Mouse (Mus musculus) forebrain, embryonic 11.5 days (tissue): ENCODE data around the gene Pou1f1. TPM values are rescaled to one million over a fixed set of nuclear protein-coding genes. Genes with fewer than 3 reads are reported as not detected.
A peak's percentile ranks its signal among the peaks of the same experiment; 100 is the strongest.

Source experiments
- ATAC-seq: fragments of 200-750 bp; cut with Nextera tagmentation; replicated peaks from 2 replicates; pipeline ENCODE4 v1.8.0; 2017; ENCODE audit warnings: moderate TSS enrichment; ENCODE audit not compliant: low FRiP score
- DNase-seq: peaks from one replicate; pipeline ENCODE4 v3.0.0-alpha.2; 2017; ENCODE audit warnings: low spot score
- H3K27ac ChIP-seq: fragments of 300-500 bp; sonication (generic); 2 replicates; pipeline ENCODE4 v1.5.1; 2014; ENCODE audit warnings: low read depth, low read length
- H3K27me3 ChIP-seq: fragments of 300-500 bp; sonication (generic); 2 replicates; pipeline ENCODE4 v1.6.1; 2014; ENCODE audit warnings: mild to moderate bottlenecking, low read length, mixed read lengths; ENCODE audit not compliant: control insufficient read depth, insufficient read depth
- H3K36me3 ChIP-seq: fragments of 300-500 bp; sonication (generic); 2 replicates; pipeline ENCODE4 v1.6.1; 2014; ENCODE audit warnings: mild to moderate bottlenecking, low read length, moderate library complexity, mixed read lengths; ENCODE audit not compliant: control insufficient read depth, insufficient read depth
- H3K4me1 ChIP-seq: fragments of 300-500 bp; sonication (generic); replicated peaks from 2 replicates; pipeline ENCODE4 v1.6.1; 2014; ENCODE audit warnings: low read length, mixed read lengths; ENCODE audit not compliant: control insufficient read depth, insufficient read depth
- H3K4me2 ChIP-seq: fragments of 300-500 bp; sonication (generic); 2 replicates; pipeline ENCODE4 v1.6.1; 2014; ENCODE audit warnings: low read depth, mild to moderate bottlenecking, low read length, moderate library complexity, mixed read lengths; ENCODE audit not compliant: severe bottlenecking
- H3K4me3 ChIP-seq: fragments of 300-500 bp; sonication (generic); 2 replicates; pipeline ENCODE4 v1.5.1; 2014; ENCODE audit warnings: low read depth, low read length
- H3K9ac ChIP-seq: fragments of 300-500 bp; sonication (generic); 2 replicates; pipeline ENCODE4 v1.6.1; 2014; ENCODE audit warnings: low read length
- H3K9me3 ChIP-seq: fragments of 300-500 bp; sonication (generic); 2 replicates; pipeline ENCODE4 v1.6.1; 2016; ENCODE audit warnings: low read length, mixed read lengths; ENCODE audit not compliant: control insufficient read depth
- WGBS: fragments of 180-500 bp; shearing (Covaris S2); extraction: QIAGEN DNeasy Blood & Tissue Kit; methylation state at CpG from one replicate; pipeline ENCODE4 v1.1.7; 2014; 5-methylcytosine and 5-hydroxymethylcytosine counted together
- polyA plus RNA-seq: library from polyadenylated mRNA; unstranded; fragments of >200 nt; fragmentation: Nextera tagmentation; extraction: Ambion mirVana; gene quantifications from 2 replicates; pipeline ENCODE4 v1.2.1, GENCODE M21; 2014

The Pou1f1 gene
- polyA plus RNA-seq, 1 experiment from 2014 or later, result not detected

DNA sequence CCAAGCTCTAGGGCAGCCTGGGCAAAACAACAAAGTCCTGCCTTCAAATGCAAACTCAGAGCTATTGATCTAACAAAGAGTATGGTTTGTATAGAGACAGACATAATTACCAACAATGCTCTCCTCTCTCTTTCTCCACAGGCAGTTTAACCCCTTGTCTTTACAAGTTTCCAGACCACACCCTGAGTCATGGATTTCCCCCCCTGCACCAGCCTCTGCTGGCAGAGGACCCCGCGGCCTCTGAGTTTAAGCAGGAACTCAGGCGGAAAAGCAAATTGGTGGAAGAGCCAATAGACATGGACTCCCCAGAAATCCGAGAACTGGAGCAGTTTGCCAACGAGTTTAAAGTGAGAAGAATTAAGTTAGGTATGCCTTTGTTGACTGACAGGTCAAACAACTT is 9.3 kb downstream of the Pou1f1 start:
- H3K27ac ChIP-seq, result no peak overlapping the region
- H3K27me3 ChIP-seq, result no peaks in the 10 kb centered on the region
- no peak overlapping the region for H3K9ac ChIP-seq
- no peaks in the 10 kb centered on the region for H3K9me3 ChIP-seq
- no peaks in the 10 kb centered on the region for H3K4me1 ChIP-seq
- H3K4me3 ChIP-seq, result no peak overlapping the region
- H3K4me2 ChIP-seq, result no peak overlapping the region
- WGBS, result under 1% methylated on average over 5 of the region's 5 CpGs
- ATAC-seq, result peak; percentile 78
- no peaks in the 10 kb centered on the region for H3K36me3 ChIP-seq
- DNase-seq, result peak; percentile 50

DNA sequence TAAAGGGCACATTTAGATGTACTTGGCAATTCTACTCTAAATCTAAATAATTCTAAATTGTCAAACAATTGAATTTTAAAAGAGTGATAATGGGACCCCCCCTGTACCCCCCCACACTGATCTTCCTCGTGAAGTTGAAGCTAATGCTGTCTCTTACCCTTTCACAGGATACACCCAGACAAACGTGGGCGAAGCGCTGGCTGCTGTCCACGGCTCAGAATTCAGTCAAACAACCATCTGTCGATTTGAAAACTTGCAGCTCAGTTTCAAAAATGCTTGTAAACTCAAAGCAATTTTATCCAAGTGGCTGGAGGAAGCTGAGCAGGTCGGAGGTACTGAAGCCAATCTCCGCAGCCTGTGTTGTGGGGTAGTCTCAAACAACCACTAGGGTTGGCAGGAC is 11.4 kb downstream of the Pou1f1 start:
- H3K27me3 ChIP-seq, result no peaks in the 10 kb centered on the region
- WGBS, result 81% methylated on average over 8 of the region's 8 CpGs
- no peak for ATAC-seq
- H3K4me3 ChIP-seq, result no peak overlapping the region
- H3K27ac ChIP-seq, result no peak overlapping the region
- DNase-seq, result no peak
- H3K9ac ChIP-seq, result no peak overlapping the region
- H3K9me3 ChIP-seq, result no peaks in the 10 kb centered on the region
- no peaks in the 10 kb centered on the region for H3K36me3 ChIP-seq
- H3K4me1 ChIP-seq, result no peaks in the 10 kb centered on the region
- H3K4me2 ChIP-seq, result no peak overlapping the region

DNA sequence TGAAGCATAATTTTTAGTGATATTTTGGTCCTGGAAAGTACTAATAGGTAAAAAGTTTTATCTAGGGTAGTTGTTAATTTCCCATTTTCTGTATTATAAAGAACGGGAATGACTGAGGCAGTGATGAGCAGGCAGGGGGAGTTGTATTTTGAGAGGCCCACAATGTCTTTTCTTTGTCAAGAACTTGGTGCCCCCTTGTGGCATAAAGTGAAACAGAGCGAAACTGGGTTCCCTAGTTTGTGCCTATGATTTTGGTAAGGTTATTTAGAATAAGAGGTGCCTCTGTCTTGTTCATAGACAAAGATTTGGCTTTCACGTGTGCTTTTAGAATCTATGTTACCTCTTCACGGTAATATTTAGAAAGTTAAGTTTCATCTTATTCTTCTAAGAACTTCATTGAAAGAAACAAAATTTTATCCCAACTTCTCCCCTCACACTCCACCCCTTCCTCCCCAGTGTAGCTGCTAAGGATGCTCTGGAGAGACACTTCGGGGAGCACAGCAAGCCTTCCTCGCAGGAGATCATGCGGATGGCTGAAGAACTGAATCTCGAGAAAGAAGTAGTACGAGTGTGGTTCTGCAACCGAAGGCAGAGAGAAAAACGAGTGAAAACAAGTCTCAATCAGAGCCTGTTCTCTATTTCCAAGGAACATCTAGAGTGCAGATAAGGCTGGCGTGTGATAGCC is 13.1 kb downstream of the Pou1f1 start:
- Histone ChIP-seq H3K27me3 (no peaks in the 10 kb centered on the region), H3K4me2 (no peak overlapping the region), H3K9me3 (no peaks in the 10 kb centered on the region), H3K9ac (no peak overlapping the region), H3K27ac (no peak overlapping the region), H3K4me3 (no peak overlapping the region), H3K4me1 (no peaks in the 10 kb centered on the region), H3K36me3 (no peaks in the 10 kb centered on the region)
- no peak for ATAC-seq
- peak; percentile 69 for DNase-seq
- 26% methylated on average over 12 of the region's 12 CpGs for WGBS

DNA sequence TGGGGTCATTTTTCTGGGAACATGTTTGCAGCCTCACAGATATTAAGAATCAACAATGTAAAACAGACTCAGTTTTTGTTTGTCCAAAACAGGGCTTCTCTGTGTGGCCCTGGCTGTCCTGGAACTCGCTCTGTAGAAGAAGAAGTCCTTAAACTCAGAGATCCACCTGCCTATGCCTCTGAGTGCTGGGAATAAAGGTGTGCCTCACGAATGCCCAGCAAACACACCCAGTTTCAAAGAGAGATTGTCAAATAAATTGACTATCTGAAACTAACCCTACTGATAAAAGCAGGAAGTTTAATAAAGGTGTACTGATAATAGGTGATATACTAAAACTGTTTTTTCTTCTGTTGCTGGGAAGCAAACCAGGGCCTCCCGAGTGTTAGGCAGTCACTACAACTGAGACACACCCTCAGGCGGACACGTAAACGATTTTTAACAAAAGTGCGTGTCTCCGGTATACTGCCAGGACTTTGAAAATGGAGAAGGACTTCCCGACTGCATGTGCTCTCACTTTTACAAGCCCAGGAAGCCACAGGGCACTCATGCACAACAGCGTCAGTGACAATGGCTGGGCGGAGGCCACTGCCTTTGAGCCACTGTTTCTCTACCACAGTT is 23.5 kb downstream of the Pou1f1 start:
- Histone ChIP-seq H3K36me3 (no peaks in the 10 kb centered on the region), H3K27me3 (no peaks in the 10 kb centered on the region), H3K4me3 (no peak overlapping the region), H3K4me2 (no peak overlapping the region), H3K9me3 (no peaks in the 10 kb centered on the region), H3K4me1 (no peaks in the 10 kb centered on the region), H3K9ac (no peak overlapping the region), H3K27ac (no peak overlapping the region)
- no peak for ATAC-seq
- WGBS, result 91% methylated on average over 11 of the region's 11 CpGs
- DNase-seq, result no peak

GRCm38 (mm10) chr16:65548960-65549359 is 28.6 kb downstream of the Pou1f1 start:
- H3K9me3 ChIP-seq, result no peaks in the 10 kb centered on the region
- H3K4me3 ChIP-seq, result no peak overlapping the region
- H3K36me3 ChIP-seq, result no peaks in the 10 kb centered on the region
- no peaks in the 10 kb centered on the region for H3K27me3 ChIP-seq
- H3K9ac ChIP-seq, result no peak overlapping the region
- no peaks in the 10 kb centered on the region for H3K4me1 ChIP-seq
- H3K27ac ChIP-seq, result no peak overlapping the region
- ATAC-seq (no peak), DNase-seq (no peak)
- no peak overlapping the region for H3K4me2 ChIP-seq
- WGBS, result 91% methylated on average over 7 of the region's 7 CpGs

- no peak overlapping the region for H3K9ac ChIP-seq
These were observed 30.5 kb downstream of the Pou1f1 start for GRCm38 (mm10) chr16:65550814-65551213.

GRCm38 (mm10) chr16:65554267-65554666 is 34.0 kb downstream of the Pou1f1 start:
- WGBS, result 84% methylated on average over 5 of the region's 5 CpGs
- no peaks in the 10 kb centered on the region for H3K27me3 ChIP-seq
- DNase-seq, result no peak

More at GRCm38 (mm10) chr16:65550814-65551213, 30.5 kb downstream of the Pou1f1 start:
- ATAC-seq (no peak), DNase-seq (no peak)
- no peak overlapping the region for H3K4me3 ChIP-seq
- H3K36me3 ChIP-seq, result no peaks in the 10 kb centered on the region
- no peaks in the 10 kb centered on the region for H3K27me3 ChIP-seq
- no peak overlapping the region for H3K4me2 ChIP-seq
- no peaks in the 10 kb centered on the region for H3K4me1 ChIP-seq
- 89% methylated on average over 13 of the region's 13 CpGs for WGBS
- no peaks in the 10 kb centered on the region for H3K9me3 ChIP-seq
- H3K27ac ChIP-seq, result no peak overlapping the region

DNA sequence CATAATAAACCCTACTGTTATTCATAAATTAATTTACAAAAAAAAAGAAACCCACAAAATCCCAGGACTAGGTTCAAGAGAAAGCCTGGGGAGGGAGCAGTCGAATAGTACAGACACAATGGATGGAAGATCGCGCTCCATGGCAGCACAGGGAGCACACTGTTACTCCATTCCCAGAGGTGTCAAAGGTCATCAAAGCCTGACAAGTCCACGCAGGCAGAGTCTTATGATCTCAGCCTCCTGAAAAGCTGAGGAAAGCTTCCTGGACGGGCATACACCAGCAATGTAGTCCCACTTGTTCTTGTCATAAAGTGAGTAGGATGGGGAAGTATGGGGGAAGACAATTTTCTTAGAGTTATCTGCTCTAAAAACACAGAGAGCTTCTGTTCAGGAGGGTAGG is 37.1 kb downstream of the Pou1f1 start:
- Histone ChIP-seq H3K27ac (no peak overlapping the region), H3K27me3 (no peaks in the 10 kb centered on the region), H3K9ac (no peak overlapping the region), H3K4me2 (no peak overlapping the region), H3K9me3 (no peaks in the 10 kb centered on the region), H3K4me1 (peaks cover 5% of the 10 kb centered on the region; the same call in 1 of the 2 replicates), H3K36me3 (no peaks in the 10 kb centered on the region), H3K4me3 (no peak overlapping the region)
- DNase-seq (no peak), ATAC-seq (no peak)
- 69% methylated on average over 5 of the region's 5 CpGs for WGBS

More at GRCm38 (mm10) chr16:65554267-65554666, 34.0 kb downstream of the Pou1f1 start:
- no peak overlapping the region for H3K9ac ChIP-seq
- H3K4me2 ChIP-seq, result no peak overlapping the region
- no peak for ATAC-seq
- H3K27ac ChIP-seq, result no peak overlapping the region
- H3K36me3 ChIP-seq, result no peaks in the 10 kb centered on the region
- H3K9me3 ChIP-seq, result no peaks in the 10 kb centered on the region
- H3K4me3 ChIP-seq, result no peak overlapping the region
- no peaks in the 10 kb centered on the region for H3K4me1 ChIP-seq

DNA sequence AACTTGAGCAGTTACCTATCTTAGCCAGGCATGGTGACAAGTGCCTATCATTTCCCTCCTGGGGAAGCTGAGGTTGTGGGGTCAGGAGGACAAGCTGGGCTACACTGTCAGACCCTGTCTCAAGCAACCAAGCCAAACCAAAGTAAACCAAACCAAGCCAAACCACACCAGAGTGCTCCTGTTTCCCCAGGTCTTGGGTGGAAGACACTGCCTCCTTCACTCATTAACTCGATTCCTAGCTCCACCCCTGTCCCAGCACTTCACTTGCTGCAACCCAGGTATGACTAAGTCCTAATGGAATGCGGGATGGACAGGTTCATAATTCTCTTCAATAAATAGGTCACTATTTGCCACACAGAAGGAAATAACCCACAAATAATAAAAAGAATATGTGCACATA is 39.3 kb downstream of the Pou1f1 start:
- WGBS, result 87% methylated on average over 2 of the region's 2 CpGs
- DNase-seq, result no peak
- H3K27ac ChIP-seq, result no peak overlapping the region

More for the DNA sequence above, 39.3 kb downstream of the Pou1f1 start:
- no peak for ATAC-seq
- Histone ChIP-seq H3K4me3 (no peak overlapping the region), H3K4me1 (peaks cover 5% of the 10 kb centered on the region; the same call in 1 of the 2 replicates), H3K9me3 (no peaks in the 10 kb centered on the region), H3K36me3 (no peaks in the 10 kb centered on the region), H3K9ac (no peak overlapping the region), H3K4me2 (no peak overlapping the region), H3K27me3 (no peaks in the 10 kb centered on the region)
